Mouse (Mus musculus) kidney, postnatal 0 days (tissue): ENCODE results near the gene Lrg1. TPM values are rescaled to one million over a fixed set of nuclear protein-coding genes. Genes with fewer than 3 reads are reported as not detected.
A peak's percentile ranks its signal among the peaks of the same experiment; 100 is the strongest.

Experiments
- ATAC-seq: fragments of 200-750 bp; cut with Nextera tagmentation; replicated peaks from 2 replicates; pipeline ENCODE4 v1.8.0; 2017; ENCODE audit warnings: low read depth, moderate number of reproducible peaks, moderate TSS enrichment, moderate library complexity; ENCODE audit not compliant: low FRiP score
- DNase-seq: peaks from one replicate; pipeline ENCODE4 v3.0.0-alpha.2; 2016; ENCODE audit warnings: low spot score
- H3K27ac ChIP-seq: fragments of 300-500 bp; sonication (generic); 2 replicates; pipeline ENCODE4 v1.5.1; 2014; ENCODE audit warnings: mild to moderate bottlenecking
- H3K27me3 ChIP-seq: fragments of 300-500 bp; sonication (generic); 2 replicates; pipeline ENCODE4 v1.6.1; 2014; ENCODE audit warnings: low read length, mixed read lengths; ENCODE audit not compliant: insufficient read depth
- H3K36me3 ChIP-seq: fragments of 300-500 bp; sonication (generic); 2 replicates; pipeline ENCODE4 v1.6.1; 2014; ENCODE audit warnings: low read length, mixed read lengths; ENCODE audit not compliant: insufficient read depth
- H3K4me1 ChIP-seq: fragments of 300-500 bp; sonication (generic); replicated peaks from 2 replicates; pipeline ENCODE4 v1.6.1; 2014; ENCODE audit warnings: antibody characterized with exemption, low read length, mixed read lengths; ENCODE audit not compliant: insufficient read depth
- H3K4me2 ChIP-seq: fragments of 300-500 bp; sonication (generic); 2 replicates; pipeline ENCODE4 v1.6.1; 2014; ENCODE audit warnings: mild to moderate bottlenecking, low read length, moderate library complexity, mixed read lengths
- H3K4me3 ChIP-seq: fragments of 300-500 bp; sonication (generic); replicated peaks from 2 replicates; pipeline ENCODE4 v1.5.1; 2014; ENCODE audit warnings: low read depth, low read length
- H3K9ac ChIP-seq: fragments of 300-500 bp; sonication (generic); 2 replicates; pipeline ENCODE4 v1.6.1; 2014; ENCODE audit warnings: low read depth, low read length
- H3K9me3 ChIP-seq: fragments of 300-500 bp; sonication (generic); replicated peaks from 2 replicates; pipeline ENCODE4 v1.6.1; 2016; ENCODE audit warnings: low read length, inconsistent platforms, mixed read lengths
- CTCF ChIP-seq: IDR thresholded peaks from 2 replicates; pipeline ENCODE4 v1.5.1; 2016; ENCODE audit warnings: antibody characterized with exemption, low read depth, mild to moderate bottlenecking, moderate library complexity
- WGBS: fragments of 180-500 bp; shearing (Covaris S2); extraction: QIAGEN DNeasy Blood & Tissue Kit; methylation state at CpG from one replicate; pipeline ENCODE4 v1.1.7; 2014; 5-methylcytosine and 5-hydroxymethylcytosine counted together
- polyA plus RNA-seq: library from polyadenylated mRNA; unstranded; fragments of >200 nt; fragmentation: Nextera tagmentation; extraction: Ambion mirVana; gene quantifications from 2 replicates; pipeline ENCODE4 v1.2.1, GENCODE M21; 2015

The Lrg1 gene
- polyA plus RNA-seq, result 1.7 and 1.9 TPM in 2 replicates

- Histone ChIP-seq H3K4me1 (peaks cover 23% of the 10 kb centered on the region), H3K27me3 (peaks cover 27% of the 10 kb centered on the region), H3K36me3 (no peaks in the 10 kb centered on the region), H3K4me3 (no peak within 1 kb of the TSS), H3K9me3 (no peaks in the 10 kb centered on the region), H3K27ac (no peak within 1 kb of the TSS), H3K9ac (no peak within 1 kb of the TSS), H3K4me2 (no peak within 1 kb of the TSS)
- DNase-seq, result no peak
- ATAC-seq, result no peak
- no peak for TF ChIP-seq CTCF
- 71% methylated on average over 2 of the region's 2 CpGs for WGBS
These were observed at the start of gene Lrg1 for GRCm38 (mm10) chr17:56121826-56122225. Lrg1 (minus strand) TSS chr17:56122001.

- ATAC-seq, result no peak
- Histone ChIP-seq H3K27ac (no peak overlapping the region), H3K9me3 (no peaks in the 10 kb centered on the region), H3K27me3 (no peaks in the 10 kb centered on the region), H3K9ac (no peak overlapping the region), H3K36me3 (peaks cover 4% of the 10 kb centered on the region), H3K4me1 (no peaks in the 10 kb centered on the region), H3K4me2 (no peak overlapping the region), H3K4me3 (no peak overlapping the region)
- TF ChIP-seq CTCF, result no peak
- WGBS, result 64% methylated on average over 9 of the region's 9 CpGs
- DNase-seq, result no peak
These were observed 49.7 kb upstream of the Lrg1 start for GRCm38 (mm10) chr17:56171456-56171855.

- Histone ChIP-seq H3K9ac (no peak overlapping the region), H3K27ac (peak overlapping the region; percentile 40)
- 70% methylated on average over 10 of the region's 10 CpGs for WGBS
These were observed 48.8 kb upstream of the Lrg1 start for GRCm38 (mm10) chr17:56170636-56171035.

GRCm38 (mm10) chr17:56169830-56170229 is 48.0 kb upstream of the Lrg1 start:
- Histone ChIP-seq H3K4me2 (no peak overlapping the region), H3K27me3 (no peaks in the 10 kb centered on the region), H3K9me3 (no peaks in the 10 kb centered on the region), H3K27ac (peak overlapping the region; percentile 40), H3K9ac (no peak overlapping the region), H3K4me1 (no peaks in the 10 kb centered on the region), H3K36me3 (no peaks in the 10 kb centered on the region), H3K4me3 (no peak overlapping the region)
- WGBS, result 67% methylated on average over 6 of the region's 6 CpGs
- TF ChIP-seq CTCF, result no peak
- DNase-seq (peak; percentile 38), ATAC-seq (no peak; the same call in 1 of the 2 replicates)

More at GRCm38 (mm10) chr17:56170636-56171035, 48.8 kb upstream of the Lrg1 start:
- H3K27me3 ChIP-seq, result no peaks in the 10 kb centered on the region
- DNase-seq (no peak), ATAC-seq (no peak)
- H3K4me2 ChIP-seq, result no peak overlapping the region
- no peaks in the 10 kb centered on the region for H3K36me3 ChIP-seq
- no peak overlapping the region for H3K4me3 ChIP-seq
- H3K9me3 ChIP-seq, result no peaks in the 10 kb centered on the region
- TF ChIP-seq CTCF, result no peak
- H3K4me1 ChIP-seq, result no peaks in the 10 kb centered on the region

- no peak overlapping the region for H3K9ac ChIP-seq
- H3K4me2 ChIP-seq, result no peak overlapping the region
- TF ChIP-seq CTCF, result no peak
- no peaks in the 10 kb centered on the region for H3K27me3 ChIP-seq
- no peaks in the 10 kb centered on the region for H3K36me3 ChIP-seq
- H3K27ac ChIP-seq, result no peak overlapping the region
- ATAC-seq (no peak), DNase-seq (peak; percentile 54)
- peaks cover 5% of the 10 kb centered on the region for H3K4me1 ChIP-seq
- WGBS, result 45% methylated on average over 11 of the region's 11 CpGs
- H3K9me3 ChIP-seq, result no peaks in the 10 kb centered on the region
- no peak overlapping the region for H3K4me3 ChIP-seq
These were observed 43.9 kb upstream of the Lrg1 start for GRCm38 (mm10) chr17:56165671-56166070.

GRCm38 (mm10) chr17:56164510-56164909 is 42.7 kb upstream of the Lrg1 start:
- Histone ChIP-seq H3K36me3 (no peaks in the 10 kb centered on the region), H3K4me3 (no peak overlapping the region), H3K9ac (no peak overlapping the region), H3K4me1 (peaks cover 5% of the 10 kb centered on the region), H3K27me3 (no peaks in the 10 kb centered on the region), H3K27ac (no peak overlapping the region), H3K9me3 (no peaks in the 10 kb centered on the region), H3K4me2 (no peak overlapping the region)
- DNase-seq (no peak), ATAC-seq (no peak)
- WGBS, result 72% methylated on average over 3 of the region's 3 CpGs
- no peak for TF ChIP-seq CTCF

GRCm38 (mm10) chr17:56163523-56164102 is 41.8 kb upstream of the Lrg1 start:
- ATAC-seq (no peak), DNase-seq (no peak)
- Histone ChIP-seq H3K4me2 (peak overlapping the region; percentile 60), H3K4me1 (peaks cover 5% of the 10 kb centered on the region), H3K27ac (no peak overlapping the region), H3K9me3 (no peaks in the 10 kb centered on the region), H3K9ac (no peak overlapping the region), H3K27me3 (no peaks in the 10 kb centered on the region), H3K4me3 (0 out of 2 replicates have a peak overlapping the region, but pooled peaks have one; percentile 32), H3K36me3 (no peaks in the 10 kb centered on the region)
- no peak for TF ChIP-seq CTCF
- WGBS, result 66% methylated on average over 6 of the region's 6 CpGs
